Mouse (Mus musculus) adrenal gland, postnatal 10 days (tissue): ENCODE results near the gene Gm21411. TPM values are rescaled to one million over a fixed set of nuclear protein-coding genes. Genes with fewer than 3 reads are reported as not detected.
"Not testable (repeated sequence)": the region's sequence is repeated elsewhere in the genome, so short reads cannot be mapped to it uniquely, and the experiment has no call there.

ENCODE experiments used
- DNase-seq: peaks from one replicate; pipeline ENCODE4 v3.0.0; 2021; ENCODE audit warnings: mixed read lengths
- long read RNA-seq, 2 experiments: library from polyadenylated mRNA; stranded (forward); transcript quantifications; one replicate each; pipeline ENCODE4 v2.0.0; 2021
- total RNA-seq, 2 experiments: library from RNA; stranded (reverse); gene quantifications; 2 replicates each; pipeline ENCODE4 v1.2.3; 2021

Gene Gm21411
- total RNA-seq = not detected
- long read RNA-seq, experiment 1 = 0 reads
- long read RNA-seq, experiment 2 = 0 reads

DNA sequence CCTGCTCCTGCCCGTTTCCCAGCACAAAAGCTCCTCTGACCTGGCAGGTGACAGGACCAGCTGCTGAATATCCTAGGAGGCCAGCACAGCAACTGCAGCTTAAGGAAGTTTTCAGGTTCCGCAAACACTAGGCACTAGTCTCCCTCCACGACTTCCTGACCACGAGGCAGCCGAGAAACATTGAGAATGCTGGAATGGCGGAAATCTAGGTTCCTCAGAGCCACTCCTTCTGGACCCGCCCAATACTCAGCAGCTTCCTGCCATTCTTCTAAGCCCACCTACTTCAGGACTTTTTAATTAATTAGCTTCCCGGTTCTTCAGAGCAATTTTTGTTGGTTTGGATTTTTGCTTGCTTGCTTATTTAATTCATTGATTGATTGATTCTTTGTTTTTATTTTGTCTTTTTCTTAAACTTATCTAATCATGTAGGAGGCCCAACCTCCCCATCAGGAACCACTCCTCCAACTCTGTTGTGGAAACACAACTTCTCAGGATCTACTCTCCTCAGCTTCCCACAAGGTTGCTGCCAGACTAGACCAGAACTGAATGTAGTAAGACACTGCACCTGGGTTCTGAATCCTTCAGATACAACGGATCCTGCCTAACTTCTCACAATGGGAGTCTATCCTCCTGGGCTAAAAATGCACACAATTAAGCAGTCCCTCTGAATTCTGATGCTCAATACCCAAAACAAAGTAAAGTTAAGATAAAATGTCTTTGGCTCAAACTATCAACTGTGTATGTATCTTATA is at the start of gene Gm21411:
Gm21411 (minus strand) TSS at position 205 of the 752 bp plus-strand sequence.
- not testable (repeated sequence) for DNase-seq

DNA sequence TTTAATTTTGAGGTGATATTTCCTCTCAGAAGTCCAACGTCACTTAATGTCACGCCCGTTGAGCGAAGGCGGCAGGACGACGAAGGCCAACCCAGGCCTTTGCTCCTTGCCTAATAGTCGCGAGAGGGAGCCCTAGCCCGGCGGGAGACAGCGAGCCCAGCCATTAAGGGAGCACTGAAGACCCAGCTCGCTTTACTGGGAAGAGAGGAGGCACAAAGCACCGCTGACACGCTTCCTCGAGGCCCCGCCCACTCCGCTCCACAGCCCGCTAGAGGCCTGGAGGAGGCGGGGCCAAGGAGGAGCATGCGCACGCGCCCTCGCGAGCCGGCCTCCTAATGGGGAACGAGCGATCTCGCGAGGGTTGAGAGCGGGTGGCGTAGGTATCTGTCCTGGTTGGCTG is 32.3 kb upstream of the Gm21411 start:
- not testable (repeated sequence) for DNase-seq

DNA sequence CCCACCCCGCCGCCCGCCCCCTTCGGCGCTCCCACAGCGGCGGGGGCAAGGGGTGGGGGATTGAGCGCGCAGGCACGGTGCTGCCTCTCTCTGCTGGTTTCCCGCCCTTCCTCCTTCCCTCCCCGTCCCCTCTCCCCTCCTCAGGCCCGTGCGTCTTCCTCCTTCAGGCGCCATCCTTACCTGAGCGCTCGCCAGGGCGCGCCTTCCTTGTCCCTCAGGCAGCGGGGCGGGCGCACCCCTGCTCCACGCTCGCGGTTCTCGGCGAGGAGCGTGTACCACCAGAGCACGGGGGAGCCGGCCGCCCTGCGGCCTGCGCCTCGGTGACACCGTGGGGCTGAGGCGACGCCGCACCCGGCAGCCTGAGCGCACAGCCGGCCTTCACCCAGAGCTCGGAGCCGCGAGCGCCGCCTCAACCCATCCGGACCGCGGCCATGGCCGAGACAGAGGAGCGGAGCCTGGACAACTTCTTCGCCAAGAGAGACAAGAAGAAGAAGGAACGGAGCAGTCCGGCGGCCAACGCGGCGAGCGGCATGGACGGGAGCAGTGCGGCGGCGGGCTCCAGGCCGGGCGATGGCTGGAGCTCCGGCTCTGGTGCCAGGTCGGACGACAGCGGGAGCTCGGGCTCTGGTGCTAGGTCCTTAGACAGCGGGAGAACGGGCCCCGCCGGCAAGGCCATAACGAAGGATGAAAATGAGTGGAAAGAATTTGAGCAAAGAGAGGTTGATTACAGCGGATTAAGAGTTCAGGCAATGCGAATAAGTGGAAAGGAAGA is 23.1 kb upstream of the Gm21411 start:
- no peak for DNase-seq

DNA sequence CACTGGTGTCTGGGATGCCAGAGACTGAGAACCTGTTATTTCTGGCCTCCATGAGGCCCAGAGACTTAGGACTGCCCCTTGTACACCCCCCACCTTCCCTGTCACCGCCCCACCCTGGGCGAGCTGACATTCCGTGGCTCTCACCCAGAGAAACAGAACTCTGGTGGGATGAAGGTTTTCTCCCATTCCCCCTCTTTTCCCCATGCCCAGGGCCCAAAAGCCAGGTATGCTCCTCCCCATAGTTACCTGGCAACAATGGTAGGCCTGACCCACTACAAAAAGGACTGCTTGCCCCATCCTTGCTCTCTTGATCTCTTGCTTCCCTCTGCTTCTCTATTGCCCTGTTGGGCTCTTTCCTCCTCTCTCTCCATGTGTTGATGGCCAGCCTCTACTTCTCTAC is 5.8 kb upstream of the Gm21411 start:
- DNase-seq = no peak

DNA sequence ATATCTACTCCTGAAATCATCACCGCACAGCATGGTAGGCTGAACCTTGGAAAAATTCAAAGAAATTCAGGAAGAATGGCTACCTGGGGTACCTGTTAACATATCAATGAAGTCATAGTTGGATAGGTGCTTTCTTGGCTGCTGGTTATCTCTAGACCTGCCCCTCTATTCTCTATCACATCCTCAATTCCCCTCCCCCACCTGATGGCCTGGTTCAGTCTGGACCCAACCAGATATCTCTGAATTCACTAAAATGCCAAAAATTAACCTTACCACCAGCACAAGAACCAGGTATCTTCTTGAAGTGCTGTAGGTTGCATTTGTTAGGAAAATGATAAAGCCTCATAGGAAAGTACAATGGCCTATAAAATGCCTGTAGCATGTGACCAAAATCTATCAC is 1.3 kb downstream of the Gm21411 start:
- not testable (repeated sequence) for DNase-seq

DNA sequence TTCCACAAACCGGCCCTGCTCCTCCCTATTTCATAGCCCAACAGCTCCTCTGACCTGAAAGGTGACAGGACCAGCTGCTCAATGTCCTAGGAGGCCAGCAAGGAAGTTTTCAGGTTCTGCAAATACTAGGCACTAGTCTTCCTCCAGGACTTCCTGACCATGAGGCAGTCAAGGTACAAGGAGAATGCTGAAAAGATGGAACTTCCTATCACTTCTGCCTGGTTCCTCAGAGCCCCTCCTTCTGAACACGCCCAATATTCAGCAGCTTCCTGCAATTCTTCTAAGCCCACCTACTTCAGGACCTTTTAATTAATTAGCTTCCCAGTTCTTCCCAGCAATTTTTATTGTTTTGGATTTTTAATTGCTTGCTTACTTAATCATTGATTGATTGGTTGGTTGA is 4.6 kb downstream of the Gm21411 start:
- not testable (repeated sequence) for DNase-seq

DNA sequence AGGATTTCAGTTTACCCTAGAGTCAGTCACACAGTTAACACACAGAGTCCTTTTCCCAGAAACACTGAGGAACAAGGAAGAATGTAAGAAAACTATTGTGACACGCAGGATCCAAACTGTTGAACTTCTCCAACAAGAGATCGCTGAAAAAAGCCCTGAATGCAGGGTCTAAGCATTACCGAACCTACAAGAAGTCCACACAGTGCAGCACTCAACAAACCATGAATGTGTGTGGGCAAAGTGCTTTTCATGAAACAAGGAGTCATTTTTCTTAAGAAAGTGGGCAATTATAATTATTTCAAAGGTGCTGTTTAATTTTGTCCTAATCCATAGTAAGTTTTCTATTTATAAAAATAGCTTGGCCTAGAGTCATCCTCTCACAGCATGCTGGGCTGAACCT is 6.3 kb downstream of the Gm21411 start:
- DNase-seq = not testable (repeated sequence)

Other genes starting within 250 kb of the Gm21411 start
- gene Zfp989, start 62.4 kb upstream of the Gm21411 start, total RNA-seq = not detected
- 1 to 10 TPM in 1 of 2 experiments, under 1 TPM in 1; 0.45 to 1.2 TPM for gene Rex2, start 112.3 kb upstream of the Gm21411 start, total RNA-seq
- gene Zfp991, start 222.4 kb upstream of the Gm21411 start, total RNA-seq = 10 to 100 TPM in 1 of 2 experiments, 1 to 10 TPM in 1; 9.5 to 15.8 TPM